22 mouse cellular contexts compared by ENCODE assay signal in the genomic region with DNA sequence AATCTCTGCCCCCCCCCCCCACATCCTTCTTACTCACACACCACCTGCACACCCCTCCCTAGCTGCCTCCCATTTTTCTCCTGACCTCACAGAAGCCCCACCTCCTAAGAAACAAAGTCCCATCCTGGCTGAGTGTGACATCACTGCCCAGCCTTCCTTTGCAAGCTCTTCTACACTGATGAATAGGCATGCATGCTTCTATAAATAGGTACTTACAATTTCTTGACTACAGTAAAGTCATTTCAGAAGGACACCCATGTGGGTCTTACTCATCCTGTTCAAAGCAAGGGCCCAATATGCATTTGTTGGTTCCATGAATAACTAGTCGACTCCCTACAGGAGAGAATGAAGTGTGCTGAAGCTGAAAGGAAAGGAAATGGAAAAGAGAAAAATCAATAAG. TPM values are rescaled to one million over a fixed set of nuclear protein-coding genes. Genes with fewer than 3 reads are reported as not detected.
"Had no signal": no experiment of that assay in that cellular context is flagged by ENCODE, and none has a peak within 500 bp of the region (broad histone marks: within the 10 kb centered on the region; RNA-seq: fewer than 3 reads in every experiment).

No protein-coding gene starts in this region.

- H3K4me2 ChIP-seq: lung, embryonic 14.5 days; midbrain, embryonic 11.5 days; midbrain, embryonic 13.5 days; neural tube, embryonic 13.5 days; neural tube, embryonic 15.5 days; stomach, embryonic 15.5 days had no signal

- H3K4me1 ChIP-seq: megakaryocyte, embryonic 14.5 days; midbrain, embryonic 13.5 days; neural tube, embryonic 13.5 days; neural tube, embryonic 15.5 days; stomach, embryonic 15.5 days had no signal

- H3K27me3 ChIP-seq: megakaryocyte, embryonic 14.5 days; midbrain, embryonic 13.5 days; neural tube, embryonic 13.5 days; neural tube, embryonic 15.5 days; stomach, embryonic 15.5 days had no signal

- DNase-seq: lung, adult 18-20 months; lung, embryonic 14.5 days; lung, postnatal 10 days; lung, postnatal 36 days; retina, postnatal 1 day; right cerebral cortex, adult 18-20 months; right cerebral cortex, postnatal 25 days; right cerebral cortex, postnatal 4 days; thymus, adult 2 months; thymus, postnatal 25 days; thymus, postnatal 4 days had no signal

- H3K9ac ChIP-seq: lung, embryonic 14.5 days; midbrain, embryonic 13.5 days; neural tube, embryonic 13.5 days; neural tube, embryonic 15.5 days; stomach, embryonic 15.5 days had no signal

- ATAC-seq: midbrain, embryonic 13.5 days; midbrain, embryonic 16.5 days had no signal

- H3K9me3 ChIP-seq: megakaryocyte, embryonic 14.5 days; midbrain, embryonic 13.5 days; neural tube, embryonic 13.5 days; neural tube, embryonic 15.5 days; stomach, embryonic 15.5 days had no signal

- H3K27ac ChIP-seq: macrophage; midbrain, embryonic 13.5 days; neural tube, embryonic 13.5 days; neural tube, embryonic 15.5 days; stomach, embryonic 15.5 days had no signal

- H3K4me3 ChIP-seq: megakaryocyte, embryonic 14.5 days; midbrain, embryonic 13.5 days; myocyte; neural tube, embryonic 13.5 days; neural tube, embryonic 15.5 days; stomach, embryonic 15.5 days had no signal

- H3K36me3 ChIP-seq: midbrain, embryonic 13.5 days; neural tube, embryonic 13.5 days; neural tube, embryonic 15.5 days; stomach, embryonic 15.5 days had no signal

RNA-seq across cellular contexts. Expression of gene Atp10b, which starts 5.5 kb away (rescaled TPM):
- total RNA-seq: megakaryocyte progenitor cell, adult 5-6 weeks had no signal
- polyA plus RNA-seq: macrophage; spleen, adult 2 months had no signal
